Mouse (Mus musculus): Measurements from ENCODE around the gene Rpl27. TPM values are rescaled to one million over a fixed set of nuclear protein-coding genes. Genes with fewer than 3 reads are reported as not detected.

Gene Rpl27
- polyA plus RNA-seq, 1 experiment from 2014 or later: 421 TPM

GRCm38 (mm10) chr11:101454702-101455101 is 12.6 kb downstream of the Rpl27 start:
- Histone ChIP-seq H3K4me2 (no peak overlapping the region), H3K9ac (no peak overlapping the region), H3K9me3 (ENCODE audit: low read depth, low read length) (no peaks in the 10 kb centered on the region), H3K4me1 (ENCODE audit: insufficient read depth) (0 out of 2 replicates have a peak, but pooled peaks cover 3% of the 10 kb centered on the region), H3K4me3 (ENCODE audit: low read depth, low read length) (no peak overlapping the region), H3K27ac (ENCODE audit: low read depth) (no peak overlapping the region), H3K27me3 (ENCODE audit: insufficient read depth, low read length) (no peaks in the 10 kb centered on the region), H3K36me3 (ENCODE audit: insufficient read depth) (0 out of 2 replicates have a peak, but pooled peaks cover 4% of the 10 kb centered on the region)
- 67% methylated on average over 6 of the region's 6 CpGs for WGBS
- peak; percentile 33 for DNase-seq
- no peak for ATAC-seq (ENCODE audit: insufficient read depth)
- TF ChIP-seq CTCF (IDR thresholded peaks at IDR 0.05; ENCODE audit: low read depth): no peak

- no peak overlapping the region for H3K9ac ChIP-seq
- no peaks in the 10 kb centered on the region for H3K27me3 ChIP-seq (ENCODE audit: insufficient read depth, low read length)
- ATAC-seq (ENCODE audit: insufficient read depth): no peak
- DNase-seq: no peak
- TF ChIP-seq CTCF (IDR thresholded peaks at IDR 0.05; ENCODE audit: low read depth): no peak
- H3K36me3 ChIP-seq (ENCODE audit: insufficient read depth): peaks cover 10% of the 10 kb centered on the region; the same call in 1 of the 2 replicates
- no peaks in the 10 kb centered on the region for H3K9me3 ChIP-seq (ENCODE audit: low read depth, low read length)
- 79% methylated on average over 7 of the region's 7 CpGs for WGBS
- H3K4me1 ChIP-seq (ENCODE audit: insufficient read depth): 0 out of 2 replicates have a peak, but pooled peaks cover 3% of the 10 kb centered on the region
- no peak overlapping the region for H3K4me3 ChIP-seq (ENCODE audit: low read depth, low read length)
- H3K27ac ChIP-seq (ENCODE audit: low read depth): no peak overlapping the region
- H3K4me2 ChIP-seq: no peak overlapping the region
Measured at GRCm38 (mm10) chr11:101455627-101456026, 13.5 kb downstream of the Rpl27 start.

GRCm38 (mm10) chr11:101457631-101458030 is 15.5 kb downstream of the Rpl27 start:
- no peak overlapping the region for H3K27ac ChIP-seq (ENCODE audit: low read depth)
- peaks cover 25% of the 10 kb centered on the region; the same call in 1 of the 2 replicates for H3K36me3 ChIP-seq (ENCODE audit: insufficient read depth)
- H3K9ac ChIP-seq: no peak overlapping the region
- H3K4me2 ChIP-seq: no peak overlapping the region
- DNase-seq (no peak), ATAC-seq (ENCODE audit: insufficient read depth) (no peak)
- no peak for TF ChIP-seq CTCF (IDR thresholded peaks at IDR 0.05; ENCODE audit: low read depth)
- H3K9me3 ChIP-seq (ENCODE audit: low read depth, low read length): no peaks in the 10 kb centered on the region
- no peaks in the 10 kb centered on the region for H3K27me3 ChIP-seq (ENCODE audit: insufficient read depth, low read length)
- H3K4me1 ChIP-seq (ENCODE audit: insufficient read depth): peaks cover 8% of the 10 kb centered on the region; the same call in 1 of the 2 replicates
- 83% methylated on average over 9 of the region's 9 CpGs for WGBS
- H3K4me3 ChIP-seq (ENCODE audit: low read depth, low read length): no peak overlapping the region

DNA sequence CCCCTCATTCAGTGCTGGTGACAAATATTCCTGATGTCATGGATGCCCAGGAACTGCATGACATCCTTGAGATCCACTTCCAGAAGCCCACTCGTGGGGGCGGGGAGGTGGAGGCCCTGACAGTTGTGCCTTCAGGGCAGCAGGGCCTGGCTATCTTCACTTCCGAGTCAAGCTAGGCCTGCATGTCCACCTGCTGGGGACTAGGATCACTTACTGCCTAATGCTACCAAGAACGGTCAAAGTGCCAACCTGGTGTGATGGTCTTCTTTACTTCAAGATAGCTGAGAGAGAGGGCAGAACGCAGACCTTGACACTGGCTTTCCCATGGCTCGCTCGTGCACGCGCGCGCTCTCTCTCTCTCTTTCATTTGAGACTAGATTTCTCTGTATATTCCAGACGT is 16.1 kb downstream of the Rpl27 start:
- ATAC-seq (ENCODE audit: insufficient read depth) (no peak), DNase-seq (no peak)
- no peak overlapping the region for H3K4me2 ChIP-seq
- peaks cover 26% of the 10 kb centered on the region; the same call in 1 of the 2 replicates for H3K36me3 ChIP-seq (ENCODE audit: insufficient read depth)
- H3K4me1 ChIP-seq (ENCODE audit: insufficient read depth): peaks cover 8% of the 10 kb centered on the region; the same call in 1 of the 2 replicates
- no peak overlapping the region for H3K27ac ChIP-seq (ENCODE audit: low read depth)
- no peak for TF ChIP-seq CTCF (IDR thresholded peaks at IDR 0.05; ENCODE audit: low read depth)
- no peak overlapping the region for H3K4me3 ChIP-seq (ENCODE audit: low read depth, low read length)
- H3K9me3 ChIP-seq (ENCODE audit: low read depth, low read length): no peaks in the 10 kb centered on the region
- 82% methylated on average over 12 of the region's 12 CpGs for WGBS
- H3K9ac ChIP-seq: no peak overlapping the region
- no peaks in the 10 kb centered on the region for H3K27me3 ChIP-seq (ENCODE audit: insufficient read depth, low read length)

DNA sequence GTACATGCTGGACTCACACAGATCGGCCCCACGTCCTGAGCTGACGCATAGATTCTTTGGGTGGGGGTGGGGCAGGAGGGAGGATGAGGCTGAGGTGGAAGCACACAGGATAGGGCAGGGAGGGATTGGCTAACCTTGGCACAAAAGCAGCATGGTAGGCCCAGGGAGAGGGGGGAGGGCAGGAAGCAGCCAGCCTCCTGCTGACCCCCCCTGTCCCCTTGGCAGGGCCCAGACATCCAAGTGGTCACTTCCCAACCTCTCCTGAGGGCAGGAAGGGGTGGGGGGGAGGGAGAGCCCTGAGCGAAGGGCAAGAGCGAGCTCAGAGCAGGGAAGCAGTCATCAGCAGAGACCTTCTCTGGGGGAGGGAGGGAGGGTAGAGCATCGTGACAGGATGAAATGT is 17.6 kb downstream of the Rpl27 start:
- no peaks in the 10 kb centered on the region for H3K27me3 ChIP-seq (ENCODE audit: insufficient read depth, low read length)
- no peaks in the 10 kb centered on the region for H3K9me3 ChIP-seq (ENCODE audit: low read depth, low read length)
- WGBS: 24% methylated on average over 6 of the region's 6 CpGs
- peaks cover 26% of the 10 kb centered on the region; the same call in 1 of the 2 replicates for H3K36me3 ChIP-seq (ENCODE audit: insufficient read depth)
- no peak for DNase-seq
- H3K4me2 ChIP-seq: no peak overlapping the region
- no peak overlapping the region for H3K4me3 ChIP-seq (ENCODE audit: low read depth, low read length)
- TF ChIP-seq CTCF (IDR thresholded peaks at IDR 0.05; ENCODE audit: low read depth): no peak
- peaks cover 6% of the 10 kb centered on the region; the same call in 1 of the 2 replicates for H3K4me1 ChIP-seq (ENCODE audit: insufficient read depth)
- no peak for ATAC-seq (ENCODE audit: insufficient read depth)
- no peak overlapping the region for H3K27ac ChIP-seq (ENCODE audit: low read depth)
- H3K9ac ChIP-seq: no peak overlapping the region

DNA sequence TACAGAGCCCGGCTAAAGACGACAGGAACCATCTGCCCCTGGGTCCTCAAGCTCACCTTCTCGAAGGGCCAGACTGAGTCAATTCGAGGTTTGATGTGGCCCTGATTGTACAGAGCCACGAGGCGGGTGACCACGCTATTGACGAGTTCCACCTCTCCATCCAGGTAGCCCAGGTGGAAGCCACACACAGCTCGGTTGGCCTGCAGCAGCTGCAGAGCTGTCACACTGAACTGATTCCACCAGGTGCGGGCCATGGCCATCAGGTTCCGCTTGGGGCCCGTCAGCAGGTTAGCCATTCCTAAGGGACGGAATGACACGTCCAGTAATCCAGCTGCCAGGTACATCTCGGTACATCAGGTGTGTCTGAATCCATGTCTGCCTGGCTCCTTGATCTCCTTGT is 18.2 kb downstream of the Rpl27 start:
- Histone ChIP-seq H3K4me1 (ENCODE audit: insufficient read depth) (peaks cover 5% of the 10 kb centered on the region; the same call in 1 of the 2 replicates), H3K27me3 (ENCODE audit: insufficient read depth, low read length) (no peaks in the 10 kb centered on the region), H3K9me3 (ENCODE audit: low read depth, low read length) (no peaks in the 10 kb centered on the region), H3K9ac (no peak overlapping the region), H3K4me2 (no peak overlapping the region), H3K27ac (ENCODE audit: low read depth) (no peak overlapping the region), H3K4me3 (ENCODE audit: low read depth, low read length) (no peak overlapping the region), H3K36me3 (ENCODE audit: insufficient read depth) (peaks cover 26% of the 10 kb centered on the region; the same call in 1 of the 2 replicates)
- WGBS: 74% methylated on average over 15 of the region's 15 CpGs
- ATAC-seq (ENCODE audit: insufficient read depth) (no peak), DNase-seq (no peak)
- no peak for TF ChIP-seq CTCF (IDR thresholded peaks at IDR 0.05; ENCODE audit: low read depth)

- DNase-seq (no peak), ATAC-seq (ENCODE audit: insufficient read depth) (no peak)
- no peaks in the 10 kb centered on the region for H3K27me3 ChIP-seq (ENCODE audit: insufficient read depth, low read length)
- no peak for TF ChIP-seq CTCF (IDR thresholded peaks at IDR 0.05; ENCODE audit: low read depth)
- peaks cover 26% of the 10 kb centered on the region; the same call in 1 of the 2 replicates for H3K36me3 ChIP-seq (ENCODE audit: insufficient read depth)
- H3K4me3 ChIP-seq (ENCODE audit: low read depth, low read length): no peak overlapping the region
- no peak overlapping the region for H3K9ac ChIP-seq
- H3K4me2 ChIP-seq: no peak overlapping the region
- 77% methylated on average over 14 of the region's 14 CpGs for WGBS
- H3K4me1 ChIP-seq (ENCODE audit: insufficient read depth): peaks cover 5% of the 10 kb centered on the region; the same call in 1 of the 2 replicates
- no peak overlapping the region for H3K27ac ChIP-seq (ENCODE audit: low read depth)
- no peaks in the 10 kb centered on the region for H3K9me3 ChIP-seq (ENCODE audit: low read depth, low read length)
Measured at GRCm38 (mm10) chr11:101462141-101462540, 20.0 kb downstream of the Rpl27 start.

Measured in lung, embryonic 14.5 days (tissue).